Mouse (Mus musculus): ENCODE data around the gene Sdhaf3. TPM values are rescaled to one million over a fixed set of nuclear protein-coding genes. Genes with fewer than 3 reads are reported as not detected.

Sdhaf3 gene
- polyA plus RNA-seq, 1 experiment = 0.63 TPM

DNA sequence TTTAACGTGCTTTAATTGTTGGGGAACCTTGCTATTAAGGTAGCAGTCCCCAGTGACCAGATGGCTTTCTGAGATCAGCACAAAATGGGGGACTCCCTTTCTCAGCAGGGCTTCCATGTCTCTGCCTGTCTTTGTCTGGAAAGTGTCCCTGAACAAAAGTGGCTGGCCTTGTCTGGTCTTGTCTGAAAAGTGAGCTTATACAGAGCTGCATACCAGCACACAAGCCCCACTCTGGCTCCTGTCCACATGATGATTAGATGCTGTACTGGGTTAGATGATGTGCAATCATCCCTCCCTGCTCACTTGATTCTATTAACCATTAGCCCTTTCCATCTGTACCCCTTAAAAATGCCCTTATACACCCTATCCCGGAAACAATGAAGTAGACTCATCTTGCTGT, 129.7 kb downstream of the Sdhaf3 start:
- DNase-seq = no peak
- Histone ChIP-seq H3K4me1 (ENCODE audit: control insufficient read depth, insufficient read depth, low read length) (no peaks in the 10 kb centered on the region), H3K4me3 (replicated peaks; ENCODE audit: extremely low read depth, low read depth, low read length) (no peak overlapping the region)
- WGBS = 83% methylated on average over 2 of the region's 2 CpGs
- no peak for TF ChIP-seq POLR2A (IDR thresholded peaks at IDR 0.05; ENCODE audit: borderline replicate concordance, extremely low read depth, low read depth, low read length)
- TF ChIP-seq CTCF (IDR thresholded peaks at IDR 0.05; ENCODE audit: insufficient read depth, low read length) = no peak

DNA sequence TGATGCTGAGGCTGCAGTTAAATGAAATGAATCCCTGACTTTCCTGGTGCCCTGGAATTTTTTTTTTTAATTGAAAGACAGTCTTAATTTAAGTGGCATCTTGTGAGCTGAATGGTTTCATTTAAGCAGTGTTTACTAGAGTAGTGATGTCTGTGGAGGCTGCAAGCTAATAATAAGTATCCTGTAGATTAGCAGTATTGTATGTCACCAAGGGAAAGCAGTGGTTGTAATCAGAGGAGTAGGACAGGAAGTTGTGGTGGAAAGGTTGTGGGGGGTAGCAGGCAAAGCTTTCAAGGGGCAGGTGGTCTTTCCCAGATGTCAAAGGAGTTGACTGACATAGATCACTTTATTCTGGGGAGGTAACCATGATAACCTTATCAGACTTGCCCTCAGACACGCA, 136.3 kb downstream of the Sdhaf3 start:
- no peaks in the 10 kb centered on the region for H3K4me1 ChIP-seq (ENCODE audit: control insufficient read depth, insufficient read depth, low read length)
- no peak overlapping the region for H3K4me3 ChIP-seq (replicated peaks; ENCODE audit: extremely low read depth, low read depth, low read length)
- TF ChIP-seq CTCF (IDR thresholded peaks at IDR 0.05; ENCODE audit: insufficient read depth, low read length) (no peak), POLR2A (IDR thresholded peaks at IDR 0.05; ENCODE audit: borderline replicate concordance, extremely low read depth, low read depth, low read length) (no peak)
- no peak for DNase-seq
- WGBS = 67% methylated on average over 1 of the region's 1 CpGs

Other genes with a start within 250 kb of the Sdhaf3 start
- gene Dlx6, start 92.7 kb upstream of the Sdhaf3 start, polyA plus RNA-seq (2012; rRNA removed) = not detected in 2 replicates
- not detected in 2 replicates for gene Dlx5, start 73.9 kb upstream of the Sdhaf3 start, polyA plus RNA-seq (2012; rRNA removed)